Mouse (Mus musculus) lung, postnatal 36 days (tissue): Measurements from ENCODE around the gene Myom3.

Experiments
- DNase-seq: peaks from one replicate; pipeline ENCODE4 v3.0.0; 2022; ENCODE audit warnings: mixed read lengths

Gene Myom3

DNA sequence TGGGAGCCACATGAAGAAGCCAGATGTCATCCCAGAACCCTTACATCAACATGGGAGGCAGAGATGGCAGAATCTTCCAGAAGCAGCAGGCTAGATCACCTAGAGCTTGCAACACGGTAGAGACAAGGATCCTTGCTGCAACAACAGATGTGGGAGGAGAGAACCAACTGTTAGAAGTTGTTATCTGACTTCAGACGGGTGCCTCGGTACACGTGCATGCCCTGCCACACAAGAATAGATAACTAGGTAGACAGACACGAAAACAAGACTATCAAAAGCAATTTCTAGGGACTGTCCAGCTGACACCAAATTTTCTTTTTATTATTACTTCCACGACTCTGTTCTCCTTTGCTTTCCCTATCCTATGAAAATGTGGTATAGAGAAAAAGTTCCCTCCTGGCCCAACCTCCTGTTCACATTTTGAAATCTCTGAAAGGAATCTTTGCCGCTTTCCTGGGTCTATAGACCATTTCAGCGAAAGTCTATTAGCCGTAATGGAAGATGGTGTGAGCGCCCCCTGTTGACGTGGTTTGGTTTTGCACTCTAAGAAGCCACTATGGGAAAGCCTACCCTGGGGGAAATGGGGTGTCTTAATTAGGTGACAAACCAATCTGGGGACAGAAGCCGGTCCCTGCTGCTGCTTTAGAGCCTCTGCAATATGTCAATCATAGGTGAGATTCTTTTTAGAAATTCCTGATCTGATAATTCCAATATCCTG lies 57.5 kb downstream of the Myom3 start:
- DNase-seq: peak; percentile 71

- DNase-seq: no peak
Observed at GRCm38 (mm10) chr4:135818366-135818765, 58.9 kb downstream of the Myom3 start.

DNA sequence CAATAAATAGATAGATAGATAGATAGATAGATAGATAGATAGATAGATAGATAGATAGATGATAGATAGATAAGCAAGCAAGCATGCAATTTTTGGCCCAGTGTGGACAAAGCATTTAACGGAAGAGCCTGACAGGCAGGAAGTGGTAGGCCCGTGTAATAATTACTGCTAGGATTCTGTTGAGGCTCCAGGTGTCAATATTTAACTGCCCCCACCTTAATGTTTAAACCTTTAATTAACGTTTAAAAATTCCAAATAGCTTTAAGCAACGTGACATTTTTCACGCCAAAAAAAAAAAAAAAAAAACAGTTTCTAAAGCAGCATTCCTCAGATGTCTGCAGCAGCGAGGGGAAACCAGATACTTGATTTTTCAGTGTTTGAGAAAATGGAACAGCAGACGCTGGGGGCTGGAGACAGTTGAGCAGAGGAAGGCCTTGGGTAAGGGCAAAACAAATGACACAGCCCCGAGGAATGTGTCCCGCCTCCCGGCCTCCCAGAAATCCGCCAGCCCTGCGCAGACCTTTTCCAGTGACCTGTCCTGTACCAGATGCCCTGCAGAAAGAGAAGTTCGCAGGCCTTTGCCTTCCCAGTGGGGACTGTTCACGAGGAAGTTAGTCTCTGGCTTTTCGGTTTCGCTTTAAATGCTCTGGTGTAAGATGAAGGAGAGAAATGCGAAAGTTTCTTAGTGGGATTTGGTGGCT lies 60.5 kb downstream of the Myom3 start:
- peak; percentile 64 for DNase-seq

DNA sequence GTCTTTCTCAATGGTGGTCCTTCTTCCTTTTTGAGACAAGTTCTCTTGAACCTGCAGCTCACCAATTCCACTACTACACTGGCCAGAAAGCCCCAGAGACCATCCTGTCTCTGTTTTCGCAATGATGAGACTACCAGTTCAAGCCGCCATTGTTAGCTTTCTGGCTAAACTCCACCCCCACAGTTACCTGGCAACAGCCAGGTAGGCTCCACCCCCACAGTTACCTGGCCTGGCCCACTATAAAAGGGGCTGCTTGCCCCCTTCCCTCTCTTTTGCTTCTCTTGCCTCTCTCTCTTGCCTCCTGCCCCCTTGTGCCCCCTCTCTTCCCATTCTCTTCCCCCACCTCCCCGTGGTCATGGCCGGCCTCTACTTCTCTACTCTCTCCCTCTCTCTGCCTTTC lies 62.3 kb downstream of the Myom3 start:
- no peak for DNase-seq

DNA sequence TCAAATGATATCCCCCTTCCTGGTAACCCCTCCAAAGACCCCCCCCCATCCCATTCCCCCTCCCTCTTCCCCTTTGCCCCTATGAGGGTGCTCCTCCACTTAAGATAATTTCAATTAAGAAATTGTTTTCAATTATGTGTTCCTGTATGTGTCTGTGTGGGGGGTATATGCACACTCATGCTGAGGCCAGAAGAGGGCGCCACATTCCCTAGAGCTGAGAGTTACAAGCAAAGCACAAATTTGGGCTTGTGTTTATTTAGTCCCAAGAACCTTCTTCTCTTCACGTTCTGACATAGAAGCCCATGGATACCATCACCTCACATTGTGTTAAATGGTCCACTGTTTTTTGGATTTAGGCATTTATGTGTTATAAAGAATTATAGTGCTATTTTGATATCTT lies 63.8 kb downstream of the Myom3 start:
- DNase-seq: peak; percentile 54

DNA sequence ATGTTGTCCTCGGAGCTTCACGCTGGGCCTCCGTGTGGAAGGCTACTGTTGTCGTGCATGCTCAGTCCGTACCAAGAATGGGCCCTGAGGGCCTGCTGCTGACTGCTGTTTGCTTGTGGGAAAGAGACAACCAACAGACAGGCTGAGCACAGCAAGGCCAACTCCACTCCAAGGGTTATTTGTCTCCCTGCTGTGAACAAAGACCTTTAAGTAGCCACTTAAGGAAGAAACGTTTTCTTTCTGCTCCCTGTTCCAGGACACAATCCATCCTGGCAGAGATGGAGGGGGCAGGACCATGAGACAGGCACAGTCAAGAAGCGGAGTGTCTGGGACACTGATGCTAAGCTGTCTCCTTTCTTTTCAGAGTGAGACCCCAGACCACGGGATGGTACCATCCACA lies 64.7 kb downstream of the Myom3 start:
- no peak for DNase-seq

DNA sequence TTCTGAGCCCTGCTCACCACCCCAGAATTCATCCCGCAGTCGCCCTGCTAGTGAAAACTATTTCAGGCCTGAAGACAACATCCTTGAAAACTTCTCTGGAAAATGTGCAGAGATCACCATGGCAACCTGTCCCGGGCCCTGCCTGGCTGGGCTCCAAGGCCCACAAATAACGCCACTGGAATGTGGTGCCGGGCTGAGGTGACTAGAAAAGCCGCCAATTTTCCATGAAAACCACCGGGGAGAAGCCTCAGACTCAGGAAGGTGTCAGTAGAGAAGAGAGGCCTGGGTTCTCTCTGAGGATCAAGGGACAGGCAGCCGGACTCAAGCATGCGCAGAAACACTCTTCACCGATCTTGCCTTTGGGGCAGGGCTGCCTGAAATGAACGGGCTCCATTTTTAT lies 69.0 kb downstream of the Myom3 start:
- DNase-seq: peak; percentile 86

DNA sequence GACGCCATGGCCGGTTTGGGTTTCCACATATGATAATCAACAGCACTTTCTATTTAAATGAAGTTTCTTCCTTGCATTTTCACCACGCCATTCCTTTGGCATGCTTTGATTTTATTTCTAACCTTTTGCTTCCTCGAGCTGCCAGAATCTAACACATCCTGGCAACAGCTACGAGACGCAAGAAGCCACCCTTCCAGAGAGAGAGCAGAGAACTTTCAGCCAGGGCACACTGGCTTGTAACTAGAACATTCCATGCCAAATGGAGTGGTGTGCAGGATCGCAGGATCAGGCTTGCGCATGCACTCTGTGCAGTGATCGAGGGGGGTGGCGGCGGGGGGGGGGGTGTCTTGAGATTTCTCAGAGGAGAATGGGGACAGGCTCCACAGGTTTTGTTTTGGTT lies 72.6 kb downstream of the Myom3 start:
- DNase-seq: peak; percentile 76

DNA sequence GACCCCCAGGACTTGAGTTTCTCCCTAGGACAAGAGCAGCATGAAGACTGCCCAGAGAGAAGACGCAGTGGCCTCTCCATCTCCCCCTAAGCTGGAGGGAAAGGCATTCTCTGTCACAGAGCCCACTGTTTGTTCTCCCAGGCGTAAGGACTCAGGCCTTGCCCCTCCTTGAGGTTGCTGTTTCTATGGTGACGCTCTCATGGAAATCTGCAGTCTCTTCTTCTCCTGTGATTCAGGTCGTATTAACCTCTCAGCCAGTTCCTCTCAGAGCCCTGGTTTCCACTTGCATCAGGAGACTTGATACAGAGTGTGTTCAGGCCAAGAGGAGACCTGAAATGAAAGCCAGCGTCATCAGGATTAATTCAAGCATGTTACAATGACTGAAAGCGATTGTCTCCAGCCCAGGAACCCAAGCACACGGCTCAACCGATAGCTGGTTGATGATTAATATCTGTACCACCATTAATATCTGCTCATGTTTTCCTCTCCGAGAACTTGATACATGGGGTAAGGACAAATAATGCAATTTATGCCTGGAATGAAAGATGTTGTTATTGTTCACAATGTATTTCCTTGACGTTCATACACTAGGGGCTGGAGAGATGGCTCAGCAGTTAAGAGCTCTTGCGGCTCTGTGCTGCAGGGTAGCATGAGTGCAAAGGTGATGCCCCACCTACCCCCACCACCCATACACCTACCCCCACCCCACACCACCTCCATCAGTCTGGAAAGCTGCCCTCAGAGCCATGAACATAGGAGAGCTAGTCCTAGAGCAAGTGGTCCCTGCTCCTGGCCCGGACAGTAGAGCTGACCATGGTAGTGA lies 74.0 kb downstream of the Myom3 start:
- DNase-seq: no peak

- no peak for DNase-seq
Observed at GRCm38 (mm10) chr4:135834124-135834717, 74.7 kb downstream of the Myom3 start.

DNA sequence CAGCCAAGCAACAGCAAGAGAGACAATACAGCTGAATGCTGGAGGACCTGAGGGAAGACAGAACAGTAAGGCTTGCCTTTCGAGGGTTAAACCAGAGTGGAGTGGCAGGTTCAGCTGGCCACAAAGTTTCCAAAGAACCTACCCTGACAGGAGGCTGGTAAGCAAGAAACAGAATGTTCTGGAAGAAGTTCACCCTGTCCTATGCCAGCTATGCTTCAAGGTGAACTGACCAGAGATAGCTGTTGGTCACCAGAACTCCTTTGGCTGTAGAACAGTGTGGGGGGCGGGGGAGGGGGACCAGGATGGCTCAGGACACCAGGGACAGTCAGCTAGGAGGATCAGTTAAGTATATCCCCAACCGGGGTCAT lies 79.4 kb downstream of the Myom3 start:
- DNase-seq: no peak

- no peak for DNase-seq
Observed at GRCm38 (mm10) chr4:135839293-135840011, 79.9 kb downstream of the Myom3 start.

DNA sequence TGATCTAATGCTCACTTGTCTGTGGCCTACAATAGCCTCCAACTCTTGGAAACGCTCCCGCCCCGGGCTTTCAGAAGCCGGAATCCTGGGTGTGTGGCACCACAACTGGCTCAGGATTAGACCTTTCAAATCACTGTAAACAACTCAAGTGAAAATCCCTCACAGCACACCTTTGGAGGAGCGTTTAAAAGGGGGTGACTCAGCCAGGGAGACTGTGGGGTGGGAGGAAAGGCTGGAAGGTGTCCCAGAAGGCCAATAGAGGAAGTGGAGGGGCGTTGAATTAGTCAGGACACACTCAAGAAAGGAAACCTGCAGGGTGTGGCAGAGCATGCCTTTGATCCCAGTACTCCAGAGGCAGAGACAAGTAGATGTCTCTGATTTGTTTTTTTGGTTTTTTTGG lies 84.9 kb downstream of the Myom3 start:
- DNase-seq: peak; percentile 74

DNA sequence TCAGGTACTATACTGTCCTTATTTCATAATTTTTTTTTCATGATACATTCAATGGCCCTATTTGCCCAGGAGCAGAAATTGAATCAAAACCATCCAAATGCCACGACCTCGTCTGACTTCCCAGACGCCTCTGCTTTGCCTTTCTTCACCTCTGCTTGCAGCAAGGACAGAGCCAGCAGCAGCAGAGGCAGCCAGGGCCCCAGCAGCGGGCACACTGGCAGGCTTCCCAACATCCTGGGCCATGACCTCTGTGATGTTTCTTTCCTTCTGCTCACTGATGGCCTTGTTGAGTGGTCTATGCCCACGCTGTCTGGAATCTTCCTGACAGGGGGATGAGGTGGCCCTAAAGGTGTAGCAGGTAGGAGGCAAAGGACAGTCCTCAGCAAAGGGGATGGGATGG lies 88.1 kb downstream of the Myom3 start:
- DNase-seq: no peak

GRCm38 (mm10) chr4:135850411-135851095 lies 91.0 kb downstream of the Myom3 start:
- DNase-seq: no peak

GRCm38 (mm10) chr4:135851942-135852341 lies 92.4 kb downstream of the Myom3 start:
- DNase-seq: no peak

- DNase-seq: no peak
Observed at GRCm38 (mm10) chr4:135853987-135854546, 94.6 kb downstream of the Myom3 start.

DNA sequence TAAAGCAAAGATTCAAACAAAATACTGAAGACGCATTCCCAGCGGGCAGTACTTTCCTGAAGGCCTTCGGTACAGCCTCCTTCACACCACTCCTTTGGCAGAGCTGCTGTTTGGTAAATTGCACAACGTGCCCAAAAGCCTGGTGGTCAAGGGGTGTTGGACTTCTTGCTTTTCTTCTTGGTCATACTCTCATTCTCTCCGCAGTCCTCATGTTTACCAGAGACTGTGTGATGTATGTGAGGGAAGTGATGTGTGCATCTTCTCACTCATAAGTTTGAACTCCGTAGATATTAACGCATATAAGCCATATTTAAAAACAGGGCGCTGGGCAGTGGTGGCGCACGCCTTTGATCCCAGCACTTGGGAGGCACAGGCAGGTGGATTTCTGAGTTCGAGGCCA lies 95.1 kb downstream of the Myom3 start:
- DNase-seq: no peak

- no peak for DNase-seq
Observed at GRCm38 (mm10) chr4:135855080-135855479, 95.6 kb downstream of the Myom3 start.

DNA sequence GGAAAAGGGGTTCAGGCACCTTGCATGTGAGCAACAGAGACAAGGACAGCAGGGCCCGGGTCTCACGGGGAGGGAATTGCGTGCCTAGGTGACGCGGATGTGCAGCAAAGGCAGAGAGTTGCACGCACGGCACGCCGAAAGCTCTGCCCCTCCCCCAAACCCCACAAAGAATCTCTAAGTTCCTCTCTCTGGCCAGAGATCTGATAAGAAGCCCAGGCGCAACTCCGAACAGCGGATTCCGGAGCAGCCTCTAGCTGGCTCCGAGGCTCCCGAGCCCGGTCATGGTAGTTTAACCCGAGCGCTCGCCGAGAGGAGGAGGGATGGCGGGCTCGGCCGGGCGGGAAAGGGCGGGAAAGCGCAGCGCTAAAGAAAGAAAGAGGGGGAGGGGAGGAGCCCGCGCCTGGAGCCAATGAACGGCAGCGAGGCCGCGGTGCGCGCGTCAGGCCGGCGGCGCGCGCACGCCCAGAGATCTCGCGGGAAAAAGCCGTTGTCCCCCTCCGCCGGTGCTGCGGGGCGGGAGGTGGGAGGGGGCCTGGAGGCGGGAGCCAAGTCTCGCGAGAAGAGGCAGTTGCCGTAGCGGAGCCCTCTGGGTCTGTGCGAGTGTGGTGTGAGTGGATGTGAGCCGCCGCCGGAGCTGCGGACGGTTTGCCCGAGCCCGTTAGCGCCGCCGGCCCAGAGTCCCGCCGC lies 96.2 kb downstream of the Myom3 start, which contains the start of gene Srsf10:
TSS of gene Srsf10 (plus strand) at position 212 of the 687 bp plus-strand sequence.
- peak; percentile 96 for DNase-seq
